Mouse (Mus musculus): ENCODE results near the gene Ptbp1. TPM values are rescaled to one million over a fixed set of nuclear protein-coding genes. Genes with fewer than 3 reads are reported as not detected.
"Not testable (repeated sequence)": the region's sequence is repeated elsewhere in the genome, so short reads cannot be mapped to it uniquely, and the experiment has no call there.

The Ptbp1 gene
- polyA plus RNA-seq, 1 experiment from 2014 or later = 141 TPM

GRCm38 (mm10) chr10:79877757-79878156, 23.5 kb downstream of the Ptbp1 start:
- peaks cover 2% of the 10 kb centered on the region; the same call in 1 of the 2 replicates for H3K4me1 ChIP-seq (replicated peaks; ENCODE audit: control insufficient read depth, insufficient read depth, low read length)
- H3K27me3 ChIP-seq (ENCODE audit: control insufficient read depth, insufficient read depth, low read length) = peaks cover 13% of the 10 kb centered on the region
- no peak overlapping the region for H3K27ac ChIP-seq (ENCODE audit: low read depth, low read length)
- H3K4me2 ChIP-seq (replicated peaks; ENCODE audit: low read depth, low read length) = no peak overlapping the region
- no peak overlapping the region for H3K9ac ChIP-seq (ENCODE audit: low read depth, low read length)
- DNase-seq (ENCODE audit: low spot score) (no peak), ATAC-seq (ENCODE audit: low FRiP score) (no peak)
- 55% methylated on average over 12 of the region's 12 CpGs for WGBS
- no peaks in the 10 kb centered on the region for H3K9me3 ChIP-seq (ENCODE audit: control insufficient read depth, low read length)
- H3K36me3 ChIP-seq (ENCODE audit: control insufficient read depth, insufficient read depth, low read length) = no peaks in the 10 kb centered on the region
- H3K4me3 ChIP-seq (ENCODE audit: low read depth, low read length) = no peak overlapping the region

- Histone ChIP-seq H3K9ac (ENCODE audit: low read depth, low read length) (no peak overlapping the region), H3K4me3 (ENCODE audit: low read depth, low read length) (no peak overlapping the region), H3K27me3 (ENCODE audit: control insufficient read depth, insufficient read depth, low read length) (peaks cover 14% of the 10 kb centered on the region), H3K4me1 (replicated peaks; ENCODE audit: control insufficient read depth, insufficient read depth, low read length) (peaks cover 2% of the 10 kb centered on the region; the same call in 1 of the 2 replicates), H3K4me2 (replicated peaks; ENCODE audit: low read depth, low read length) (no peak overlapping the region), H3K36me3 (ENCODE audit: control insufficient read depth, insufficient read depth, low read length) (no peaks in the 10 kb centered on the region), H3K27ac (ENCODE audit: low read depth, low read length) (no peak overlapping the region), H3K9me3 (ENCODE audit: control insufficient read depth, low read length) (no peaks in the 10 kb centered on the region)
- DNase-seq (ENCODE audit: low spot score) = no peak
- WGBS = 53% methylated on average over 3 of the region's 3 CpGs
- no peak for ATAC-seq (ENCODE audit: low FRiP score)
These were observed 25.3 kb downstream of the Ptbp1 start for GRCm38 (mm10) chr10:79879527-79879926.

- H3K4me3 ChIP-seq (ENCODE audit: low read depth, low read length) = no peak overlapping the region
- 21% methylated on average over 9 of the region's 9 CpGs for WGBS
- H3K9me3 ChIP-seq (ENCODE audit: control insufficient read depth, low read length) = no peaks in the 10 kb centered on the region
- no peak overlapping the region for H3K4me2 ChIP-seq (replicated peaks; ENCODE audit: low read depth, low read length)
- no peak overlapping the region for H3K27ac ChIP-seq (ENCODE audit: low read depth, low read length)
- DNase-seq (ENCODE audit: low spot score) (no peak), ATAC-seq (ENCODE audit: low FRiP score) (no peak)
- no peak overlapping the region for H3K9ac ChIP-seq (ENCODE audit: low read depth, low read length)
- H3K36me3 ChIP-seq (ENCODE audit: control insufficient read depth, insufficient read depth, low read length) = no peaks in the 10 kb centered on the region
- peaks cover 14% of the 10 kb centered on the region for H3K27me3 ChIP-seq (ENCODE audit: control insufficient read depth, insufficient read depth, low read length)
- 0 out of 2 replicates have a peak, but pooled peaks cover 2% of the 10 kb centered on the region for H3K4me1 ChIP-seq (replicated peaks; ENCODE audit: control insufficient read depth, insufficient read depth, low read length)
These were observed 26.5 kb downstream of the Ptbp1 start for GRCm38 (mm10) chr10:79880721-79881120.

- Histone ChIP-seq H3K27me3 (ENCODE audit: control insufficient read depth, insufficient read depth, low read length) (peaks cover 14% of the 10 kb centered on the region), H3K4me1 (replicated peaks; ENCODE audit: control insufficient read depth, insufficient read depth, low read length) (0 out of 2 replicates have a peak, but pooled peaks cover 2% of the 10 kb centered on the region), H3K4me3 (ENCODE audit: low read depth, low read length) (peak overlapping the region; percentile 6; the same call in 1 of the 2 replicates), H3K9me3 (ENCODE audit: control insufficient read depth, low read length) (no peaks in the 10 kb centered on the region), H3K36me3 (ENCODE audit: control insufficient read depth, insufficient read depth, low read length) (no peaks in the 10 kb centered on the region), H3K9ac (ENCODE audit: low read depth, low read length) (no peak overlapping the region), H3K4me2 (replicated peaks; ENCODE audit: low read depth, low read length) (peak overlapping the region; percentile 11; the same call in 1 of the 2 replicates), H3K27ac (ENCODE audit: low read depth, low read length) (no peak overlapping the region)
- DNase-seq (ENCODE audit: low spot score) = peak; percentile 34
- no peak for ATAC-seq (ENCODE audit: low FRiP score)
- WGBS = 7% methylated on average over 22 of the region's 22 CpGs
These were observed 27.8 kb downstream of the Ptbp1 start for GRCm38 (mm10) chr10:79881981-79882380.

- H3K9me3 ChIP-seq (ENCODE audit: control insufficient read depth, low read length) = no peaks in the 10 kb centered on the region
- peaks cover 14% of the 10 kb centered on the region for H3K27me3 ChIP-seq (ENCODE audit: control insufficient read depth, insufficient read depth, low read length)
- 0 out of 2 replicates have a peak, but pooled peaks cover 2% of the 10 kb centered on the region for H3K4me1 ChIP-seq (replicated peaks; ENCODE audit: control insufficient read depth, insufficient read depth, low read length)
- 0 out of 2 replicates have a peak overlapping the region, but pooled peaks have one; percentile 11 for H3K9ac ChIP-seq (ENCODE audit: low read depth, low read length)
- 15% methylated on average over 22 of the region's 22 CpGs for WGBS
- DNase-seq (ENCODE audit: low spot score) = peak; percentile 89
- no peak overlapping the region for H3K4me3 ChIP-seq (ENCODE audit: low read depth, low read length)
- 0 out of 2 replicates have a peak, but pooled peaks have one; percentile 18 for ATAC-seq (ENCODE audit: low FRiP score)
- H3K4me2 ChIP-seq (replicated peaks; ENCODE audit: low read depth, low read length) = no peak overlapping the region
- H3K27ac ChIP-seq (ENCODE audit: low read depth, low read length) = no peak overlapping the region
- no peaks in the 10 kb centered on the region for H3K36me3 ChIP-seq (ENCODE audit: control insufficient read depth, insufficient read depth, low read length)
These were observed 29.3 kb downstream of the Ptbp1 start for GRCm38 (mm10) chr10:79883297-79884084.

- H3K4me3 ChIP-seq (ENCODE audit: low read depth, low read length) = no peak overlapping the region
- no peaks in the 10 kb centered on the region for H3K36me3 ChIP-seq (ENCODE audit: control insufficient read depth, insufficient read depth, low read length)
- 73% methylated on average over 4 of the region's 4 CpGs for WGBS
- no peak overlapping the region for H3K27ac ChIP-seq (ENCODE audit: low read depth, low read length)
- peaks cover 14% of the 10 kb centered on the region for H3K27me3 ChIP-seq (ENCODE audit: control insufficient read depth, insufficient read depth, low read length)
- H3K4me1 ChIP-seq (replicated peaks; ENCODE audit: control insufficient read depth, insufficient read depth, low read length) = 0 out of 2 replicates have a peak, but pooled peaks cover 2% of the 10 kb centered on the region
- peak overlapping the region; percentile 11; the same call in 1 of the 2 replicates for H3K9ac ChIP-seq (ENCODE audit: low read depth, low read length)
- H3K4me2 ChIP-seq (replicated peaks; ENCODE audit: low read depth, low read length) = no peak overlapping the region
- ATAC-seq (ENCODE audit: low FRiP score) (no peak), DNase-seq (ENCODE audit: low spot score) (no peak)
- no peaks in the 10 kb centered on the region for H3K9me3 ChIP-seq (ENCODE audit: control insufficient read depth, low read length)
These were observed 30.2 kb downstream of the Ptbp1 start for GRCm38 (mm10) chr10:79884446-79884845.

- peaks cover 14% of the 10 kb centered on the region for H3K27me3 ChIP-seq (ENCODE audit: control insufficient read depth, insufficient read depth, low read length)
- 74% methylated on average over 2 of the region's 3 CpGs for WGBS
- not testable (repeated sequence) for H3K4me2 ChIP-seq (replicated peaks; ENCODE audit: low read depth, low read length); H3K36me3 ChIP-seq (ENCODE audit: control insufficient read depth, insufficient read depth, low read length); H3K27ac ChIP-seq (ENCODE audit: low read depth, low read length); H3K9ac ChIP-seq (ENCODE audit: low read depth, low read length); H3K4me3 ChIP-seq (ENCODE audit: low read depth, low read length); H3K4me1 ChIP-seq (replicated peaks; ENCODE audit: control insufficient read depth, insufficient read depth, low read length); DNase-seq (ENCODE audit: low spot score); ATAC-seq (ENCODE audit: low FRiP score); H3K9me3 ChIP-seq (ENCODE audit: control insufficient read depth, low read length)
These were observed 30.7 kb downstream of the Ptbp1 start for GRCm38 (mm10) chr10:79884938-79885337.

- whole genome bisulfite sequencing = 85% methylated on average over 6 of the region's 6 CpGs
- H3K36me3 ChIP-seq (ENCODE audit: control insufficient read depth, insufficient read depth, low read length) = no peaks in the 10 kb centered on the region
- H3K27ac ChIP-seq (ENCODE audit: low read depth, low read length) = no peak within 1 kb of the TSS
- no peak within 1 kb of the TSS for H3K4me2 ChIP-seq (replicated peaks; ENCODE audit: low read depth, low read length)
- ATAC-seq (ENCODE audit: low FRiP score) (no peak), DNase-seq (ENCODE audit: low spot score) (no peak)
- no peaks in the 10 kb centered on the region for H3K9me3 ChIP-seq (ENCODE audit: control insufficient read depth, low read length)
- 0 out of 2 replicates have a peak, but pooled peaks cover 2% of the 10 kb centered on the region for H3K4me1 ChIP-seq (replicated peaks; ENCODE audit: control insufficient read depth, insufficient read depth, low read length)
- H3K27me3 ChIP-seq (ENCODE audit: control insufficient read depth, insufficient read depth, low read length) = peaks cover 14% of the 10 kb centered on the region
- no peak within 1 kb of the TSS for H3K9ac ChIP-seq (ENCODE audit: low read depth, low read length)
- H3K4me3 ChIP-seq (ENCODE audit: low read depth, low read length) = no peak within 1 kb of the TSS
These were observed 31.8 kb downstream of the Ptbp1 start, which contains the start of gene Elane for GRCm38 (mm10) chr10:79886054-79886453. Gene Elane, plus strand, starts transcription at chr10:79886247.
